In genomic region chr10:9166017-9166416, GRCm38 (mm10) we compare ENCODE assay signal across 12 mouse cellular contexts.
A peak's percentile ranks its signal among the peaks of the same experiment; 100 is the strongest.
DNase-seq lines count a peak whose midpoint lies in the region; ATAC-seq and TF ChIP-seq lines count a peak whose summit lies in the region.
"Had no signal": no experiment of that assay in that cellular context is flagged by ENCODE, and none has a peak within 500 bp of the region (broad histone marks: within the 10 kb centered on the region; RNA-seq: fewer than 3 reads in every experiment).

No protein-coding gene starts in this region.

- H3K9me3 ChIP-seq in kidney, embryonic 16.5 days (ENCODE audit: low read length) = peaks cover 6% of the 10 kb centered on the region
- no peaks in the 10 kb centered on the region for H3K9me3 ChIP-seq in embryonic facial prominence, embryonic 15.5 days (replicated peaks)
- H3K9me3 ChIP-seq in intestine, embryonic 16.5 days (ENCODE audit: control insufficient read depth, low read length) = no peaks in the 10 kb centered on the region
- no peaks in the 10 kb centered on the region for H3K9me3 ChIP-seq in midbrain, postnatal 0 days (ENCODE audit: low read length)
- H3K9me3 ChIP-seq: embryonic facial prominence, embryonic 12.5 days had no signal

- H3K27ac ChIP-seq in kidney, embryonic 16.5 days (ENCODE audit: low read length) = no peak overlapping the region
- H3K27ac ChIP-seq in embryonic facial prominence, embryonic 15.5 days (replicated peaks) = no peak overlapping the region
- no peak overlapping the region for H3K27ac ChIP-seq in intestine, embryonic 16.5 days (ENCODE audit: low read length)
- H3K27ac ChIP-seq in midbrain, postnatal 0 days (ENCODE audit: low read depth, low read length) = peak overlapping the region; percentile 44
- H3K27ac ChIP-seq: embryonic facial prominence, embryonic 12.5 days had no signal

- no peak overlapping the region for H3K4me3 ChIP-seq in kidney, embryonic 16.5 days (ENCODE audit: low read length)
- H3K4me3 ChIP-seq in embryonic facial prominence, embryonic 15.5 days (replicated peaks) = no peak overlapping the region
- 0 out of 2 replicates have a peak overlapping the region, but pooled peaks have one; percentile 1 for H3K4me3 ChIP-seq in intestine, embryonic 16.5 days (ENCODE audit: low read length)
- peak overlapping the region; percentile 24 for H3K4me3 ChIP-seq in midbrain, postnatal 0 days (ENCODE audit: low read depth, low read length)
- H3K4me3 ChIP-seq: embryonic facial prominence, embryonic 12.5 days had no signal

- H3K4me2 ChIP-seq in kidney, embryonic 16.5 days (replicated peaks; ENCODE audit: low read depth, low read length) = no peak overlapping the region
- 0 out of 2 replicates have a peak overlapping the region, but pooled peaks have one; percentile 4 for H3K4me2 ChIP-seq in embryonic facial prominence, embryonic 15.5 days (replicated peaks)
- H3K4me2 ChIP-seq in intestine, embryonic 16.5 days (ENCODE audit: low read depth, low read length) = peak overlapping the region; percentile 28
- H3K4me2 ChIP-seq in midbrain, postnatal 0 days (ENCODE audit: low read depth, low read length, poor library complexity, severe bottlenecking) = peak overlapping the region; percentile 45
- H3K4me2 ChIP-seq: embryonic facial prominence, embryonic 12.5 days had no signal

- no peak overlapping the region for H3K9ac ChIP-seq in kidney, embryonic 16.5 days (replicated peaks; ENCODE audit: low read length)
- no peak overlapping the region for H3K9ac ChIP-seq in embryonic facial prominence, embryonic 15.5 days
- H3K9ac ChIP-seq in intestine, embryonic 16.5 days (ENCODE audit: low read depth, low read length) = no peak overlapping the region
- H3K9ac ChIP-seq in midbrain, postnatal 0 days (replicated peaks; ENCODE audit: low read length, poor library complexity, severe bottlenecking) = peak overlapping the region; percentile 29; the same call in 1 of the 2 replicates
- H3K9ac ChIP-seq: embryonic facial prominence, embryonic 12.5 days had no signal

- no peak for TF ChIP-seq CTCF in midbrain, postnatal 0 days (IDR thresholded peaks at IDR 0.05)

- WGBS in kidney, embryonic 16.5 days = 71% methylated on average over 12 of the region's 12 CpGs
- 69% methylated on average over 12 of the region's 12 CpGs for WGBS in embryonic facial prominence, embryonic 15.5 days
- WGBS in intestine, embryonic 16.5 days = 71% methylated on average over 12 of the region's 12 CpGs
- WGBS in midbrain, postnatal 0 days = 51% methylated on average over 12 of the region's 12 CpGs

- H3K27me3 ChIP-seq in kidney, embryonic 16.5 days (ENCODE audit: insufficient read depth, low read length) = no peaks in the 10 kb centered on the region
- no peaks in the 10 kb centered on the region for H3K27me3 ChIP-seq in embryonic facial prominence, embryonic 15.5 days
- H3K27me3 ChIP-seq in intestine, embryonic 16.5 days (replicated peaks; ENCODE audit: control insufficient read depth, insufficient read depth, low read length) = no peaks in the 10 kb centered on the region
- no peaks in the 10 kb centered on the region for H3K27me3 ChIP-seq in midbrain, postnatal 0 days (ENCODE audit: insufficient read depth, low read length)
- H3K27me3 ChIP-seq: embryonic facial prominence, embryonic 12.5 days had no signal

- H3K36me3 ChIP-seq in kidney, embryonic 16.5 days (ENCODE audit: insufficient read depth, low read length) = no peaks in the 10 kb centered on the region
- H3K36me3 ChIP-seq in embryonic facial prominence, embryonic 15.5 days = no peaks in the 10 kb centered on the region
- no peaks in the 10 kb centered on the region; the same call in 1 of the 2 replicates for H3K36me3 ChIP-seq in intestine, embryonic 16.5 days (ENCODE audit: control insufficient read depth, insufficient read depth, low read length)
- H3K36me3 ChIP-seq in midbrain, postnatal 0 days (ENCODE audit: insufficient read depth, low read length) = no peaks in the 10 kb centered on the region
- H3K36me3 ChIP-seq: embryonic facial prominence, embryonic 12.5 days had no signal

- no peaks in the 10 kb centered on the region for H3K4me1 ChIP-seq in kidney, embryonic 16.5 days (ENCODE audit: insufficient read depth, low read length)
- no peaks in the 10 kb centered on the region for H3K4me1 ChIP-seq in embryonic facial prominence, embryonic 15.5 days
- no peaks in the 10 kb centered on the region for H3K4me1 ChIP-seq in intestine, embryonic 16.5 days (ENCODE audit: control insufficient read depth, insufficient read depth, low read length)
- H3K4me1 ChIP-seq in midbrain, postnatal 0 days (ENCODE audit: insufficient read depth, low read length) = no peaks in the 10 kb centered on the region; the same call in 1 of the 2 replicates
- H3K4me1 ChIP-seq: embryonic facial prominence, embryonic 12.5 days had no signal

- ATAC-seq in kidney, embryonic 16.5 days (ENCODE audit: low FRiP score, low TSS enrichment) = peak; percentile 9; the same call in 1 of the 2 replicates
- ATAC-seq in embryonic facial prominence, embryonic 15.5 days (ENCODE audit: insufficient number of reproducible peaks, low FRiP score, low TSS enrichment, low read depth) = no peak
- no peak for ATAC-seq in intestine, embryonic 16.5 days
- ATAC-seq in midbrain, postnatal 0 days (ENCODE audit: low FRiP score) = peak; percentile 52; the same call in 1 of the 2 replicates
- no peak for ATAC-seq in megakaryocyte progenitor cell, adult 5-6 weeks (replicated peaks; ENCODE audit: poor library complexity)
- ATAC-seq: CD4-positive, CD25-positive, alpha-beta regulatory T cell, adult 4 months had no signal

- no peak for DNase-seq in kidney, postnatal 10 days
- DNase-seq in midbrain, postnatal 0 days (ENCODE audit: low spot score) = peak; percentile 68
- no peak for DNase-seq in kidney, adult 11 months
- DNase-seq in liver = no peak
- DNase-seq: gastrocnemius, postnatal 10 days; right cerebral cortex, adult 18-20 months had no signal

Comparison
In these comparisons a context has a peak if more than half of its experiments do, and no peak if none do; other contexts are left out.
1. ATAC-seq: peak in kidney, embryonic 16.5 days (single experiment) and midbrain, postnatal 0 days (single experiment); none in embryonic facial prominence, embryonic 15.5 days (single experiment), intestine, embryonic 16.5 days (single experiment) and megakaryocyte progenitor cell, adult 5-6 weeks (single experiment).
2. H3K4me3 ChIP-seq: peak in intestine, embryonic 16.5 days (single experiment) and midbrain, postnatal 0 days (single experiment); none in kidney, embryonic 16.5 days (single experiment) and embryonic facial prominence, embryonic 15.5 days (single experiment).